Mouse (Mus musculus) MEL (cell line): Measurements from ENCODE around the gene Gm20696.

ENCODE experiments used
- BHLHE40 ChIP-seq: IDR thresholded peaks from 2 replicates; pipeline ENCODE4 v1.6.1; 2012; ENCODE audit warnings: low read depth, mild to moderate bottlenecking, inconsistent platforms, low read length, improper control_type of control experiment, borderline replicate concordance
- CTCF ChIP-seq, 3 experiments: IDR thresholded peaks in 2 of 3; conservative IDR thresholded peaks in 1 of 3; 2 replicates each; pipeline ENCODE4 v1.5.1; 2011 to 2012; ENCODE audit warnings: low read length in 3 of 3, low read depth in 2 of 3, mild to moderate bottlenecking in 2 of 3, improper control_type of control experiment in 1 of 3, inconsistent platforms in 1 of 3, mixed read lengths in 1 of 3, moderate library complexity in 1 of 3; ENCODE audit not compliant: control insufficient read depth in 1 of 3, insufficient read depth in 1 of 3, poor library complexity in 1 of 3, severe bottlenecking in 1 of 3
- ELF1 ChIP-seq: IDR thresholded peaks from 2 replicates; pipeline ENCODE4 v1.6.1; 2014; ENCODE audit warnings: low read depth, mild to moderate bottlenecking, inconsistent platforms, low read length, improper control_type of control experiment, moderate library complexity
- EP300 ChIP-seq, 2 experiments: IDR thresholded peaks; 2 replicates each; pipeline ENCODE4 v1.6.1; 2011; ENCODE audit warnings: improper control_type of control experiment in 2 of 2, low read length in 2 of 2, low read depth in 1 of 2, mild to moderate bottlenecking in 1 of 2
- GATA1 ChIP-seq: IDR thresholded peaks from 2 replicates; pipeline ENCODE4 v1.6.1; 2011; ENCODE audit warnings: low read depth, low read length, improper control_type of control experiment
- MAX ChIP-seq: IDR thresholded peaks from 2 replicates; pipeline ENCODE4 v1.6.1; 2011; ENCODE audit warnings: low read length, improper control_type of control experiment
- POLR2A ChIP-seq, 2 experiments: IDR thresholded peaks; 2 replicates each; pipeline ENCODE4 v1.6.1; 2011 to 2012; ENCODE audit warnings: low read length in 2 of 2, mild to moderate bottlenecking in 2 of 2, control low read depth in 1 of 2, improper control_type of control experiment in 1 of 2, low read depth in 1 of 2, moderate library complexity in 1 of 2; ENCODE audit not compliant: control insufficient read depth in 1 of 2, insufficient read depth in 1 of 2, poor library complexity in 1 of 2
- RAD21 ChIP-seq: IDR thresholded peaks from 2 replicates; pipeline ENCODE4 v1.6.1; 2011; ENCODE audit warnings: mild to moderate bottlenecking, low read depth, low read length, improper control_type of control experiment
- RCOR1 ChIP-seq: IDR thresholded peaks from 2 replicates; pipeline ENCODE4 v1.6.1; 2012; ENCODE audit warnings: low read depth, mild to moderate bottlenecking, inconsistent platforms, low read length, improper control_type of control experiment
- SMC3 ChIP-seq: IDR thresholded peaks from 2 replicates; pipeline ENCODE4 v1.6.1; 2011; ENCODE audit warnings: low read depth, low read length, improper control_type of control experiment
- TAL1 ChIP-seq: IDR thresholded peaks from 2 replicates; pipeline ENCODE4 v1.6.1; 2012; ENCODE audit warnings: mild to moderate bottlenecking, inconsistent platforms, low read length, moderate library complexity, mixed read lengths
- ZC3H11A ChIP-seq: IDR thresholded peaks from 2 replicates; pipeline ENCODE4 v1.6.1; 2012; ENCODE audit warnings: low read depth, mild to moderate bottlenecking, inconsistent platforms, low read length, improper control_type of control experiment
- ZMIZ1 ChIP-seq: IDR thresholded peaks from 2 replicates; pipeline ENCODE4 v1.6.1; 2012; ENCODE audit warnings: low read depth, mild to moderate bottlenecking, inconsistent platforms, low read length, improper control_type of control experiment, moderate library complexity

- no peak for TF ChIP-seq SMC3
- no peak for TF ChIP-seq BHLHE40
- no peak for TF ChIP-seq TAL1
- TF ChIP-seq CTCF (IDR thresholded peaks at IDR 0.05 in 2 of 3, conservative IDR thresholded peaks at IDR 0.05 in 1 of 3; ENCODE audit: control insufficient read depth in 1 of 3, insufficient read depth in 1 of 3, low read depth in 2 of 3, low read length in 3 of 3, poor library complexity in 1 of 3, severe bottlenecking in 1 of 3): no peak
- TF ChIP-seq POLR2A (IDR thresholded peaks at IDR 0.05; ENCODE audit: control insufficient read depth in 1 of 2, insufficient read depth in 1 of 2, low read depth in 1 of 2, low read length in 2 of 2, poor library complexity in 1 of 2): no peak
- no peak for TF ChIP-seq EP300 (IDR thresholded peaks at IDR 0.05; ENCODE audit: low read depth in 1 of 2, low read length in 2 of 2)
- TF ChIP-seq ZC3H11A: no peak
- no peak for TF ChIP-seq GATA1
- no peak for TF ChIP-seq MAX
- TF ChIP-seq RAD21: no peak
- no peak for TF ChIP-seq RCOR1
- no peak for TF ChIP-seq ELF1
- no peak for TF ChIP-seq ZMIZ1
Observed at GRCm38 (mm10) chr6:99425044-99425443, 241.6 kb downstream of the Gm20696 start.
